Mouse (Mus musculus): ENCODE measurements around the gene 1700024G13Rik.

DNA sequence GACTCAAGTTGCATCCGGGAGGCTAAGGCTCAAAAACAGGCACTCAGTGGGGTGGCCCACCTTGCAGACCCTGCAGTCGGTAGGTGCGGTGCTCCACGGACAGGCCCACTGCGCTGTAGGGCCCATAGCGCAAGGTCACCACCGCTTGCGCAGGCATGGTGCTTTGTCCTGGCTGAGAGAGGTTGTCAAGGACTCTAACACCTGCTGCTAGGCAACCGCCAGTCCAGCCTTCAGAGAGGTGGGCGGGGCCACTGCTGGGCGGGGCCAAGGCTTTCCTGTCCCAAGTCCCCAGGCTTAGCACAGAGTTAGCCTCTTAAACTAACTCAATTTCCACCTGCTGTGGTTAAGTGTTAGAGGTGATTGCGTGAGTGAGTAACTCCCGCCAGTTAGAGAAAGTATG is at the start of gene 1700024G13Rik:
- no peak for TF ChIP-seq CTCF (IDR thresholded peaks at IDR 0.05; ENCODE audit: low read depth)
- no peak for TF ChIP-seq EP300 (optimal IDR thresholded peaks at IDR 0.05)
